Mouse (Mus musculus) liver, embryonic 14.5 days (tissue): Measurements from ENCODE around the gene Agbl1. TPM values are rescaled to one million over a fixed set of nuclear protein-coding genes. Genes with fewer than 3 reads are reported as not detected.
"Not testable (repeated sequence)": the region's sequence is repeated elsewhere in the genome, so short reads cannot be mapped to it uniquely, and the experiment has no call there.

Experiments
- ATAC-seq: fragments of 200-750 bp; cut with Nextera tagmentation; 2 replicates; pipeline ENCODE4 v1.8.0; 2017; ENCODE audit warnings: moderate number of reproducible peaks, mild to moderate bottlenecking, moderate library complexity; ENCODE audit not compliant: insufficient read depth
- DNase-seq, 3 experiments: peaks; one replicate each; pipeline ENCODE4 v3.0.0-alpha.2; 2012 to 2013; ENCODE audit warnings: low read depth in 3 of 3, low spot score in 3 of 3
- H3K27ac ChIP-seq: fragments of 300-500 bp; sonication (generic); 2 replicates; pipeline ENCODE4 v1.5.1; 2014; ENCODE audit warnings: moderate library complexity, mild to moderate bottlenecking, control low read depth, inconsistent platforms
- H3K27me3 ChIP-seq: fragments of 300-500 bp; sonication (generic); 2 replicates; pipeline ENCODE4 v1.6.1; 2014; ENCODE audit warnings: mild to moderate bottlenecking, low read length, moderate library complexity; ENCODE audit not compliant: control insufficient read depth, insufficient read depth
- H3K36me3 ChIP-seq: fragments of 300-500 bp; sonication (generic); replicated peaks from 2 replicates; pipeline ENCODE4 v1.6.1; 2014; ENCODE audit warnings: low read depth; ENCODE audit not compliant: control insufficient read depth, insufficient read depth
- H3K4me1 ChIP-seq, 2 experiments: fragments of 200-500 bp in 1 of 2; fragments of 300-500 bp in 1 of 2; sonication (generic) in 1 of 2; replicated peaks; 2 replicates each; pipeline ENCODE4 v1.6.1; 2012 to 2014; ENCODE audit warnings: antibody characterized with exemption in 1 of 2, inconsistent platforms in 1 of 2, low read length in 1 of 2; ENCODE audit not compliant: control insufficient read depth in 2 of 2, insufficient read depth in 2 of 2
- H3K4me2 ChIP-seq: fragments of 300-500 bp; sonication (generic); 2 replicates; pipeline ENCODE4 v1.6.1; 2014; ENCODE audit warnings: low read depth, mild to moderate bottlenecking, control low read depth, moderate library complexity
- H3K4me3 ChIP-seq, 2 experiments: fragments of 200-500 bp in 1 of 2; fragments of 300-500 bp in 1 of 2; sonication (generic) in 1 of 2; 2 replicates each; pipeline ENCODE4 v1.5.1; 2012 to 2014; ENCODE audit warnings: low read depth in 2 of 2, low read length in 2 of 2, mild to moderate bottlenecking in 2 of 2, control low read depth in 1 of 2, inconsistent platforms in 1 of 2, moderate library complexity in 1 of 2; ENCODE audit not compliant: insufficient read depth in 1 of 2
- H3K9ac ChIP-seq: fragments of 300-500 bp; sonication (generic); replicated peaks from 2 replicates; pipeline ENCODE4 v1.6.1; 2014; ENCODE audit warnings: mild to moderate bottlenecking, control low read depth, moderate library complexity
- H3K9me3 ChIP-seq: fragments of 300-500 bp; sonication (generic); 2 replicates; pipeline ENCODE4 v1.6.1; 2016; ENCODE audit warnings: low read length, mixed read lengths; ENCODE audit not compliant: control insufficient read depth
- CTCF ChIP-seq: IDR thresholded peaks from 2 replicates; pipeline ENCODE4 v1.5.1; 2016; ENCODE audit warnings: antibody characterized with exemption, low read depth, control low read depth
- EP300 ChIP-seq: IDR thresholded peaks from 2 replicates; pipeline ENCODE4 v1.6.1; 2016; ENCODE audit warnings: antibody characterized with exemption, low read depth
- WGBS: fragments of 180-500 bp; shearing (Covaris S2); extraction: QIAGEN DNeasy Blood & Tissue Kit; methylation state at CpG from one replicate; pipeline ENCODE4 v1.1.7; 2014; ENCODE audit not compliant: insufficient replicate concordance; 5-methylcytosine and 5-hydroxymethylcytosine counted together
- polyA plus RNA-seq, 2 experiments: library from polyadenylated mRNA; depleted of rRNA in 1 of 2; stranded (reverse) in 1 of 2; unstranded in 1 of 2; fragments of >200 nt; fragmentation: Nextera tagmentation in 1 of 2; extraction: Ambion mirVana in 1 of 2; gene quantifications; 2 replicates each; pipeline versions ENCODE4 v1.2.1 to v1.2.3; 2012 to 2014

Gene Agbl1
- polyA plus RNA-seq, 2 experiments: not detected

GRCm38 (mm10) chr7:76222691-76223090 lies 7.0 kb upstream of the Agbl1 start:
- 35% methylated on average over 2 of the region's 2 CpGs for WGBS
- TF ChIP-seq CTCF: no peak

GRCm38 (mm10) chr7:76228881-76229280 lies 806 bp upstream of the Agbl1 start:
- 7% methylated on average over 2 of the region's 2 CpGs for WGBS
- H3K4me2 ChIP-seq: no peak overlapping the region
- DNase-seq (no peak), ATAC-seq (no peak)
- no peak overlapping the region for H3K9ac ChIP-seq
- no peaks in the 10 kb centered on the region for H3K27me3 ChIP-seq
- no peaks in the 10 kb centered on the region for H3K9me3 ChIP-seq
- H3K36me3 ChIP-seq: no peaks in the 10 kb centered on the region
- no peak overlapping the region for H3K27ac ChIP-seq
- TF ChIP-seq CTCF (no peak), EP300 (no peak)
- H3K4me1 ChIP-seq: no peaks in the 10 kb centered on the region
- H3K4me3 ChIP-seq: no peak overlapping the region

More at GRCm38 (mm10) chr7:76222691-76223090, 7.0 kb upstream of the Agbl1 start:
- Histone ChIP-seq H3K27me3 (no peaks in the 10 kb centered on the region), H3K4me1 (no peaks in the 10 kb centered on the region), H3K36me3 (no peaks in the 10 kb centered on the region), H3K4me3 (no peak overlapping the region), H3K27ac (no peak overlapping the region), H3K9ac (no peak overlapping the region), H3K4me2 (no peak overlapping the region), H3K9me3 (no peaks in the 10 kb centered on the region)
- DNase-seq (no peak), ATAC-seq (no peak)

- WGBS: 45% methylated on average over 2 of the region's 2 CpGs
- no peaks in the 10 kb centered on the region for H3K4me1 ChIP-seq
- H3K9ac ChIP-seq: no peak overlapping the region
- ATAC-seq (no peak), DNase-seq (no peak)
- H3K4me3 ChIP-seq: no peak overlapping the region
- no peaks in the 10 kb centered on the region for H3K36me3 ChIP-seq
- no peak overlapping the region for H3K4me2 ChIP-seq
- no peak for TF ChIP-seq CTCF
- TF ChIP-seq EP300: no peak
- no peak overlapping the region for H3K27ac ChIP-seq
- no peaks in the 10 kb centered on the region for H3K9me3 ChIP-seq
- no peaks in the 10 kb centered on the region for H3K27me3 ChIP-seq
Measured at GRCm38 (mm10) chr7:76234321-76234720, 4.6 kb downstream of the Agbl1 start.

- WGBS: 46% methylated on average over 4 of the region's 4 CpGs
- Histone ChIP-seq H3K4me1 (no peaks in the 10 kb centered on the region), H3K4me2 (no peak overlapping the region), H3K9me3 (no peaks in the 10 kb centered on the region), H3K4me3 (no peak overlapping the region), H3K27me3 (no peaks in the 10 kb centered on the region), H3K9ac (no peak overlapping the region), H3K36me3 (no peaks in the 10 kb centered on the region), H3K27ac (no peak overlapping the region)
- ATAC-seq (no peak), DNase-seq (no peak)
- no peak for TF ChIP-seq CTCF
- no peak for TF ChIP-seq EP300
Measured at GRCm38 (mm10) chr7:76237497-76237896, 7.8 kb downstream of the Agbl1 start.

- WGBS: 83% methylated on average over 15 of the region's 18 CpGs
- not testable (repeated sequence) for ATAC-seq, H3K27me3 ChIP-seq, H3K4me1 ChIP-seq, H3K9me3 ChIP-seq, H3K4me2 ChIP-seq, H3K4me3 ChIP-seq, H3K36me3 ChIP-seq, H3K27ac ChIP-seq, DNase-seq, H3K9ac ChIP-seq
Measured at GRCm38 (mm10) chr7:76244839-76245238, 15.2 kb downstream of the Agbl1 start.

- H3K9ac ChIP-seq: no peak overlapping the region
- H3K9me3 ChIP-seq: no peaks in the 10 kb centered on the region
- no peak for ATAC-seq
- H3K27ac ChIP-seq: no peak overlapping the region
- no peak for DNase-seq
- TF ChIP-seq EP300: no peak
- H3K27me3 ChIP-seq: no peaks in the 10 kb centered on the region
- no peaks in the 10 kb centered on the region for H3K4me1 ChIP-seq
- H3K36me3 ChIP-seq: no peaks in the 10 kb centered on the region
- no peak overlapping the region for H3K4me2 ChIP-seq
- H3K4me3 ChIP-seq: no peak overlapping the region
Measured at GRCm38 (mm10) chr7:76275061-76275460, 45.4 kb downstream of the Agbl1 start.
